Mouse (Mus musculus) embryonic facial prominence, embryonic 11.5 days (tissue): ENCODE data around the gene Itgb2l. TPM values are rescaled to one million over a fixed set of nuclear protein-coding genes. Genes with fewer than 3 reads are reported as not detected.

Source experiments
- ATAC-seq: fragments of 200-750 bp; cut with Nextera tagmentation; replicated peaks from 2 replicates; pipeline ENCODE4 v1.8.0; 2017; ENCODE audit warnings: low read depth; ENCODE audit not compliant: insufficient number of reproducible peaks, low FRiP score, low TSS enrichment
- DNase-seq: peaks from one replicate; pipeline ENCODE4 v3.0.0-alpha.2; 2015; ENCODE audit warnings: low spot score
- H3K27ac ChIP-seq: fragments of 300-500 bp; sonication (generic); replicated peaks from 2 replicates; pipeline ENCODE4 v1.5.1; 2014; ENCODE audit warnings: mild to moderate bottlenecking, low read depth, low read length, control low read depth
- H3K27me3 ChIP-seq: fragments of 300-500 bp; sonication (generic); 2 replicates; pipeline ENCODE4 v1.6.1; 2014; ENCODE audit warnings: mild to moderate bottlenecking, low read length, moderate library complexity, mixed read lengths; ENCODE audit not compliant: control insufficient read depth, insufficient read depth
- H3K36me3 ChIP-seq: fragments of 300-500 bp; sonication (generic); replicated peaks from 2 replicates; pipeline ENCODE4 v1.6.1; 2014; ENCODE audit warnings: low read depth, mild to moderate bottlenecking, low read length, moderate library complexity, mixed read lengths; ENCODE audit not compliant: control insufficient read depth, insufficient read depth
- H3K4me1 ChIP-seq: fragments of 300-500 bp; sonication (generic); 2 replicates; pipeline ENCODE4 v1.6.1; 2014; ENCODE audit warnings: low read length, mixed read lengths; ENCODE audit not compliant: control insufficient read depth, insufficient read depth
- H3K4me2 ChIP-seq: fragments of 300-500 bp; sonication (generic); 2 replicates; pipeline ENCODE4 v1.6.1; 2014; ENCODE audit warnings: low read depth, mild to moderate bottlenecking, control low read depth, low read length, moderate library complexity
- H3K4me3 ChIP-seq: fragments of 300-500 bp; sonication (generic); 2 replicates; pipeline ENCODE4 v1.5.1; 2014; ENCODE audit warnings: low read depth, low read length, control low read depth
- H3K9ac ChIP-seq: fragments of 300-500 bp; sonication (generic); replicated peaks from 2 replicates; pipeline ENCODE4 v1.6.1; 2014; ENCODE audit warnings: mild to moderate bottlenecking, control low read depth, low read length
- H3K9me3 ChIP-seq: fragments of 300-500 bp; sonication (generic); replicated peaks from 2 replicates; pipeline ENCODE4 v1.6.1; 2016; ENCODE audit warnings: mild to moderate bottlenecking, low read length, inconsistent platforms, mixed read lengths; ENCODE audit not compliant: control insufficient read depth
- WGBS: fragments of 180-500 bp; shearing (Covaris S2); extraction: QIAGEN DNeasy Blood & Tissue Kit; methylation state at CpG from one replicate; pipeline ENCODE4 v1.1.7; 2014; 5-methylcytosine and 5-hydroxymethylcytosine counted together
- polyA plus RNA-seq: library from polyadenylated mRNA; unstranded; fragments of >200 nt; fragmentation: Nextera tagmentation; extraction: Ambion mirVana; gene quantifications from 2 replicates; pipeline ENCODE4 v1.2.1, GENCODE M21; 2014

The Itgb2l gene
- not detected in 2 replicates for polyA plus RNA-seq

DNA sequence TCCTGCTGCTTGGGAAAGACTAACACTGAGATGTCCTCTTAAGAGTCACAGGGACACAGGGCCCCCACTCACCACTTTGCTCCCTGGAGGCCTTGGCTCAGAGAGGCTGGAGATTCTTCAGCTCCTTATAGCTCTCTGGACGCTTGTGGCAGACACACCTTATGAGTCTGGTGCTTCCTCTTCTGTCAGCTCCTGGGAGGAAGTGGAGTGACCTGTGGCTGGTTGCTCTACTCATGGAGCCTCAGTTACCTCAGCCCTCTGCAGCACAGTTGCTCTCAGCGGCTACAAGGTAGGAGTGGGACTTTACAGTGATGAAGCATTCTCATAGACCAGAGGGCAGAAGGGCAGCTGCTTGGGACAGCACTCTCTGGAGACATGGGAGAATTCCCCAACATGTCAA lies at the start of gene Itgb2l:
Gene Itgb2l, minus strand, starts transcription at position 152 of the 400 bp plus-strand sequence.
- Histone ChIP-seq H3K27me3 (no peaks in the 10 kb centered on the region), H3K4me1 (no peaks in the 10 kb centered on the region), H3K4me3 (no peak within 1 kb of the TSS), H3K9me3 (no peaks in the 10 kb centered on the region), H3K4me2 (no peak within 1 kb of the TSS), H3K27ac (no peak within 1 kb of the TSS), H3K36me3 (no peaks in the 10 kb centered on the region), H3K9ac (no peak within 1 kb of the TSS)
- ATAC-seq (no peak), DNase-seq (no peak)
- 84% methylated on average over 2 of the region's 2 CpGs for WGBS

DNA sequence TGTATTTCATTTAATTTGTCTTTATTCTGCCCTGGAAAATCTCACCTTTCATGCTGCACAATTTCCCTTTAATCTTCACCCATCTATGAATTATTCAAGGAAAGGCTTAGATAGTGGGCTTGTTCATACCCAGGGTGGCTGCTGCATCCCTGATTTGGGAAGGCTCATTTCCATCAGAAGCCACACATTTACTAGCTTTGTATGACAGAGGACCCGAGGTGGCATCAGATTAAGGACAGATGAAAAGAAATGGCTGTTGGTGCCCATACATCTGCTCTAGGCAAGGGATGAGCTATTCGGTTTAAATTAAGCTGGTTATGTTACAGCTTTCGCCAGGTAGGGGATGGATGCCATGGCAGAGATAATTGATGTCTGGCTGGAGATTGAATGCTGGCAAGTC lies 48.1 kb upstream of the Itgb2l start:
- Histone ChIP-seq H3K27me3 (no peaks in the 10 kb centered on the region), H3K36me3 (no peaks in the 10 kb centered on the region), H3K27ac (no peak overlapping the region), H3K9ac (no peak overlapping the region), H3K4me2 (no peak overlapping the region), H3K4me1 (no peaks in the 10 kb centered on the region), H3K4me3 (no peak overlapping the region), H3K9me3 (no peaks in the 10 kb centered on the region)
- ATAC-seq (no peak), DNase-seq (no peak)
- WGBS: 77% methylated on average over 3 of the region's 3 CpGs

DNA sequence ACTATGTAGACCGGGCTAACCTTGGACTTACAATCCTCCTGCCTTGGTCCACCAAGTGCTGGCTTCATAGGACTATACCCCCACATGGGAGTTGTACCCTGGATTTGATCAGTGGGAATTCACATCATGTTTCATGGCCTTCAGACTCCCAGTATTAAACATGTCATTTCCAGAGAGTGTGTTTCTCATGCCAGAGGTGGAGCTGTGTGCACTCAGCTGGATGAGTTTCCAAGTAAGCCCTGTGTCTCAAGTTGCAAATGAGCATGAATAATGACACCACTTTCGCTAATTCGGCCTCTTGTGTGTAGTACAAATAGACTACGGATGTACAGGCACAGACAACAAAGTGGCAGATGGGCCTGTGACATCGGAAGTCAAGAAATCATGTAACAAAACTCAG lies 44.6 kb upstream of the Itgb2l start:
- H3K27ac ChIP-seq: no peak overlapping the region
- H3K9ac ChIP-seq: no peak overlapping the region
- no peak for ATAC-seq
- WGBS: 74% methylated on average over 5 of the region's 5 CpGs
- no peaks in the 10 kb centered on the region for H3K4me1 ChIP-seq
- no peaks in the 10 kb centered on the region for H3K9me3 ChIP-seq
- no peak for DNase-seq
- H3K36me3 ChIP-seq: no peaks in the 10 kb centered on the region
- H3K4me2 ChIP-seq: no peak overlapping the region
- no peak overlapping the region for H3K4me3 ChIP-seq
- no peaks in the 10 kb centered on the region for H3K27me3 ChIP-seq

DNA sequence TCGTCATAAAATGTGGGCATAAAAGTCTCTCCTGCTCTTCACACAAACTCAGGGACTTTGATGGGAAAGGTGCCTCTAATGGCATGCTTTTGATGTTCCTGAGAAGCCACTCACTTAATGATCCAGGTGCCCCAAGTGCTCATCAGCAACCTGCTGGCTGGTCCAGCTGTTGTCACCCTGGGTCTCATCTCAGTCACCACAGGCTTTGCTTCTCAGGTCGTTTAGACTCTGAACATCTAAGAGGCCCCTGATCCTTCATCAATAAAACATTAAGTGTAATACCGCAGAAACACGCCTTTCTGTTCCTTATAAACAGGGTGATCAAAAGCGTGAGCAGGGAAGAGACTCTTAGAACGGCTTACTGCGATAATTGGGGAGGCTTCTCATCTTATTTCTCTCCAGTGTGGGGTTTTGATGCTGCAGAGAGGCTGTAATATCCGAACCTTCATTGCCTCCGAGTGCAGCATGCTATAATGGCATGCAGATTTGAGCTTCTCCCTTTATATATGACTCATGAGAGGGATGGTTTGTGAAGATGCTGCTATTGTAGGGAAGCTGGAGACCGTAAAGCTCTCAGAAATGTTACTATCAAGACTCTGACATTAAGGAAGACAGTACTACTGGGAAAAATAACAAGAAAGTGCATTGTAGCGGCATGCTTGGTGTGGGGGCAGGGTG lies 43.7 kb upstream of the Itgb2l start:
- no peaks in the 10 kb centered on the region for H3K9me3 ChIP-seq
- no peaks in the 10 kb centered on the region for H3K4me1 ChIP-seq
- no peak for DNase-seq
- no peak for ATAC-seq
- H3K4me2 ChIP-seq: no peak overlapping the region
- no peak overlapping the region for H3K4me3 ChIP-seq
- 79% methylated on average over 11 of the region's 11 CpGs for WGBS
- no peaks in the 10 kb centered on the region for H3K36me3 ChIP-seq
- H3K27ac ChIP-seq: no peak overlapping the region
- no peak overlapping the region for H3K9ac ChIP-seq
- H3K27me3 ChIP-seq: no peaks in the 10 kb centered on the region

DNA sequence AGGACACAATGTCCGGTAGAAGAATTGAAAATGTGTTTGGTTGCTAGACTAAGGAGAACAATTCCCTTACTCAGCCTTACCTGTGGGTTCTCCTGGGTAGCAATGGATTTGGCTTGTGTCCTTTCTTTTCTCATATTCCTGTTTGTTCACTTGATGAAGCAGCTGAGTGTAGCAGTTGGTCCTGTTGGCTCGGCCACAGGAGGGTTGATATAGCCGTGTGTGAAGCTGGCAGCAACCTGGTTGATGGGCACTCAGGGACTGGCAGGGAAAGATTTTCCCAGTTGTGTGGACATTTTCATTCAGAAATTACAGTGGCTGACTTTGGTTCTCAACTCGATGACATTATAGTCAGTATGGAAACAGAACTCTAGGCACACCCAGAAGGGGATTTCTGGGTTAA lies 38.4 kb upstream of the Itgb2l start:
- WGBS: 88% methylated on average over 4 of the region's 4 CpGs
- no peak for ATAC-seq

DNA sequence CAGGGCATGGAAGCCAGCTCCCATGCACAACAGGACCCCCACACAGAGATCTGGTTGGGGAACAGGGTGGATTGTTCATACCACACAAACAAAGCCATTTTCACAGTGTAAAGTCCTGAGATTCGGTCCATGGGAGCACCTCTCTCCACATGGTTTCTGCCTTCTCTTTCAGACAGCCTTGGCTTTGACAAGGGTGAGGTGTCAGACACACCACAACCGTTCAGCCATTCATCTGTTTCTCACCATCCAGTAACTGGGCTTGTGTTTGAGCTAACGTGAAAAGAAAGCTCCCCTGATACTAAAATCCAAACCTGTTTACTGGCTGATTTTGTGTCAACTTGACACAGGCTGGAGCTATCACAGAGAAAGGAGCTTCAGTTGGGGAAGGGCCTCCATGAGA lies 30.8 kb upstream of the Itgb2l start:
- Histone ChIP-seq H3K4me1 (no peaks in the 10 kb centered on the region), H3K4me3 (no peak overlapping the region), H3K27ac (no peak overlapping the region), H3K27me3 (no peaks in the 10 kb centered on the region), H3K4me2 (no peak overlapping the region), H3K9me3 (no peaks in the 10 kb centered on the region), H3K9ac (no peak overlapping the region), H3K36me3 (no peaks in the 10 kb centered on the region)
- 75% methylated on average over 3 of the region's 3 CpGs for WGBS
- ATAC-seq (no peak), DNase-seq (no peak)

More for the DNA sequence above, 38.4 kb upstream of the Itgb2l start:
- Histone ChIP-seq H3K4me1 (no peaks in the 10 kb centered on the region), H3K4me3 (no peak overlapping the region), H3K9ac (no peak overlapping the region), H3K9me3 (no peaks in the 10 kb centered on the region), H3K27me3 (no peaks in the 10 kb centered on the region), H3K27ac (no peak overlapping the region), H3K4me2 (no peak overlapping the region), H3K36me3 (no peaks in the 10 kb centered on the region)
- no peak for DNase-seq

DNA sequence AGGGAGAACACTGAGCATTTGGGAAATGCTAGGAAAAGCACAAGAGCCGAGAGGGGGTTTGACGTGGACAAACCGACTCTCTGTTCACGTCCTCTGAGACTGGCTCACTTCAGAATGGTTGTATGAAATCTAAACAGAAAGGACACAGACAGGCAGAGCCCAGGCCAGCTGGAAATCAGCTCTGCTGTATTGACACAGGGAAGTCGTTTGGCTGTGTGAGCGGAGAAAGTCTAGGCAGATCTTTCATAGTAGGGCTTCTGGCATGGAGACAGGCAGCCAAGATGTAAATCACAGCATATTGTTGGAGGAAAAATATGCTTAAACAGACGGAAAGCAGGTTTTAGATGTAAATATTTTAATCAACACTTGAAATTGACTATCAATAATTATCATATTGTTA lies 29.4 kb upstream of the Itgb2l start:
- Histone ChIP-seq H3K27me3 (no peaks in the 10 kb centered on the region), H3K4me1 (no peaks in the 10 kb centered on the region), H3K27ac (no peak overlapping the region), H3K9ac (no peak overlapping the region), H3K4me3 (no peak overlapping the region), H3K36me3 (no peaks in the 10 kb centered on the region), H3K9me3 (no peaks in the 10 kb centered on the region), H3K4me2 (no peak overlapping the region)
- DNase-seq (no peak), ATAC-seq (no peak)
- 50% methylated on average over 7 of the region's 7 CpGs for WGBS

DNA sequence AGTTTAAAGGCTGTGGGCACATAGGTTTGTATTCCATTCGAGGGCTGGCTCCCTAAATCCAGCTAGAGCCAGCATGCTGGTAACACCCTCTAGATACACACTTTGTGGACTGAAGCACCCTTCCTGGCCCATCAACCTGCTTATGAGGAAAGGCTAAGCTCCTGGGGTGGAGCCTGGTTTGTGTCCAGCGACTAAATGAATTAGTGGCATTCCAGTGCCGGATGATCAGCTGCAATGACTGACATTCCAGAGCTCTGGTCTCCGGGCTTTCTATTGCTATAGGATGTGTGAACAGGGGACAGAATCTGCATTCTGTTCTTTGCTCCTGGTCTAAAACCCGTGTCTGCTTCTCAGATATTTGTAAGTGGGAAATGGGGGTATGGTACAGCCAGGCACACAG lies 28.9 kb upstream of the Itgb2l start:
- no peak for ATAC-seq
- Histone ChIP-seq H3K36me3 (no peaks in the 10 kb centered on the region), H3K9ac (no peak overlapping the region), H3K4me3 (no peak overlapping the region), H3K27me3 (no peaks in the 10 kb centered on the region), H3K4me1 (no peaks in the 10 kb centered on the region), H3K9me3 (no peaks in the 10 kb centered on the region), H3K27ac (no peak overlapping the region), H3K4me2 (no peak overlapping the region)
- DNase-seq: peak; percentile 11
- 27% methylated on average over 5 of the region's 5 CpGs for WGBS
